Mouse (Mus musculus): ENCODE results near the gene Zfp609.

GRCm38 (mm10) chr9:65692959-65693603, 134.3 kb downstream of the Zfp609 start:
- TF ChIP-seq POLR2A (IDR thresholded peaks at IDR 0.05; ENCODE audit: extremely low read depth, insufficient read depth, low read length) (no peak), CTCF (IDR thresholded peaks at IDR 0.05; ENCODE audit: low read depth, low read length) (no peak)
